Mouse (Mus musculus) MEL (cell line): Measurements from ENCODE around the gene Ahcy. TPM values are rescaled to one million over a fixed set of nuclear protein-coding genes. Genes with fewer than 3 reads are reported as not detected.

Experiments
- DNase-seq: peaks from one replicate; pipeline ENCODE4 v3.0.0; 2011; ENCODE audit warnings: low read depth, low spot score
- H3K27ac ChIP-seq: 2 replicates; pipeline ENCODE4 v1.5.1; 2012; ENCODE audit warnings: low read depth, mild to moderate bottlenecking, control low read depth, low read length, moderate library complexity; ENCODE audit not compliant: control insufficient read depth
- H3K27me3 ChIP-seq, 2 experiments: fragments of 150-350 bp in 1 of 2; sonication (generic) in 1 of 2; 2 replicates each; pipeline ENCODE4 v1.6.1; 2012; ENCODE audit warnings: low read length in 2 of 2, mild to moderate bottlenecking in 2 of 2, improper control_type of control experiment in 1 of 2, moderate library complexity in 1 of 2; ENCODE audit not compliant: insufficient read depth in 2 of 2, control insufficient read depth in 1 of 2
- H3K36me3 ChIP-seq, 2 experiments: 2 replicates each; pipeline ENCODE4 v1.6.1; 2012 to 2014; ENCODE audit warnings: low read length in 2 of 2, improper control_type of control experiment in 1 of 2, inconsistent platforms in 1 of 2, mild to moderate bottlenecking in 1 of 2; ENCODE audit not compliant: insufficient read depth in 2 of 2, control insufficient read depth in 1 of 2
- H3K4me1 ChIP-seq, 2 experiments: fragments of 150-350 bp in 1 of 2; sonication (generic) in 1 of 2; 2 replicates each; pipeline ENCODE4 v1.6.1; 2012; ENCODE audit warnings: low read length in 2 of 2, improper control_type of control experiment in 1 of 2, mild to moderate bottlenecking in 1 of 2; ENCODE audit not compliant: insufficient read depth in 2 of 2, control insufficient read depth in 1 of 2
- H3K4me3 ChIP-seq, 2 experiments: fragments of 150-350 bp in 1 of 2; sonication (generic) in 1 of 2; 2 replicates each; pipeline ENCODE4 v1.5.1; 2012; ENCODE audit warnings: low read depth in 2 of 2, low read length in 2 of 2, mild to moderate bottlenecking in 2 of 2, moderate library complexity in 2 of 2, control low read depth in 1 of 2, improper control_type of control experiment in 1 of 2; ENCODE audit not compliant: control insufficient read depth in 1 of 2, insufficient read depth in 1 of 2
- H3K79me2 ChIP-seq: 2 replicates; pipeline ENCODE4 v1.6.1; 2012; ENCODE audit warnings: mild to moderate bottlenecking, low read length, moderate library complexity; ENCODE audit not compliant: control insufficient read depth, poor library complexity, insufficient read depth
- H3K9ac ChIP-seq: 2 replicates; pipeline ENCODE4 v1.6.1; 2012; ENCODE audit warnings: low read depth, mild to moderate bottlenecking, control low read depth, low read length, moderate library complexity; ENCODE audit not compliant: control insufficient read depth, poor library complexity, severe bottlenecking
- H3K9me3 ChIP-seq: fragments of 150-350 bp; sonication (generic); replicated peaks from 2 replicates; pipeline ENCODE4 v1.6.1; 2012; ENCODE audit warnings: mild to moderate bottlenecking, low read length, improper control_type of control experiment, moderate library complexity; ENCODE audit not compliant: insufficient read depth
- BHLHE40 ChIP-seq: IDR thresholded peaks from 2 replicates; pipeline ENCODE4 v1.6.1; 2012; ENCODE audit warnings: low read depth, mild to moderate bottlenecking, inconsistent platforms, low read length, improper control_type of control experiment, borderline replicate concordance
- CHD2 ChIP-seq: IDR thresholded peaks from 2 replicates; pipeline ENCODE4 v1.6.1; 2011; ENCODE audit warnings: low read length, improper control_type of control experiment
- CTCF ChIP-seq, 3 experiments: IDR thresholded peaks in 2 of 3; conservative IDR thresholded peaks in 1 of 3; 2 replicates each; pipeline ENCODE4 v1.5.1; 2011 to 2012; ENCODE audit warnings: low read length in 3 of 3, low read depth in 2 of 3, mild to moderate bottlenecking in 2 of 3, improper control_type of control experiment in 1 of 3, inconsistent platforms in 1 of 3, mixed read lengths in 1 of 3, moderate library complexity in 1 of 3; ENCODE audit not compliant: control insufficient read depth in 1 of 3, insufficient read depth in 1 of 3, poor library complexity in 1 of 3, severe bottlenecking in 1 of 3
- EP300 ChIP-seq, 2 experiments: IDR thresholded peaks; 2 replicates each; pipeline ENCODE4 v1.6.1; 2011; ENCODE audit warnings: improper control_type of control experiment in 2 of 2, low read length in 2 of 2, low read depth in 1 of 2, mild to moderate bottlenecking in 1 of 2
- ETS1 ChIP-seq: IDR thresholded peaks from 2 replicates; pipeline ENCODE4 v1.6.1; 2012; ENCODE audit warnings: low read depth, mild to moderate bottlenecking, inconsistent platforms, low read length, improper control_type of control experiment, moderate library complexity
- GABPA ChIP-seq: IDR thresholded peaks from 2 replicates; pipeline ENCODE4 v1.6.1; 2012; ENCODE audit warnings: low read depth, mild to moderate bottlenecking, inconsistent platforms, low read length, improper control_type of control experiment, moderate library complexity
- GATA1 ChIP-seq: IDR thresholded peaks from 2 replicates; pipeline ENCODE4 v1.6.1; 2011; ENCODE audit warnings: low read depth, low read length, improper control_type of control experiment
- HCFC1 ChIP-seq: IDR thresholded peaks from 2 replicates; pipeline ENCODE4 v1.6.1; 2012; ENCODE audit warnings: low read depth, mild to moderate bottlenecking, inconsistent platforms, low read length, improper control_type of control experiment, moderate library complexity
- JUND ChIP-seq: IDR thresholded peaks from 2 replicates; pipeline ENCODE4 v1.6.1; 2011; ENCODE audit warnings: low read depth, mild to moderate bottlenecking, improper control_type of control experiment, low read length
- KAT2A ChIP-seq: conservative IDR thresholded peaks from 2 replicates; pipeline ENCODE4 v1.6.1; 2012; ENCODE audit warnings: low read depth, low read length, improper control_type of control experiment, inconsistent platforms
- MAFK ChIP-seq: IDR thresholded peaks from 2 replicates; pipeline ENCODE4 v1.6.1; 2011; ENCODE audit warnings: low read depth, mild to moderate bottlenecking, low read length, improper control_type of control experiment, borderline replicate concordance
- MXI1 ChIP-seq: IDR thresholded peaks from 2 replicates; pipeline ENCODE4 v1.6.1; 2011; ENCODE audit warnings: mild to moderate bottlenecking, low read depth, low read length, improper control_type of control experiment
- MYB ChIP-seq: IDR thresholded peaks from 2 replicates; pipeline ENCODE4 v1.6.1; 2011; ENCODE audit warnings: mild to moderate bottlenecking, low read depth, low read length, improper control_type of control experiment
- POLR2A ChIP-seq, 2 experiments: IDR thresholded peaks; 2 replicates each; pipeline ENCODE4 v1.6.1; 2011 to 2012; ENCODE audit warnings: low read length in 2 of 2, mild to moderate bottlenecking in 2 of 2, control low read depth in 1 of 2, improper control_type of control experiment in 1 of 2, low read depth in 1 of 2, moderate library complexity in 1 of 2; ENCODE audit not compliant: control insufficient read depth in 1 of 2, insufficient read depth in 1 of 2, poor library complexity in 1 of 2
- POLR2AphosphoS2 ChIP-seq: IDR thresholded peaks from 2 replicates; pipeline ENCODE4 v1.6.1; 2011; ENCODE audit warnings: low read length, improper control_type of control experiment
- POLR2AphosphoS5 ChIP-seq: IDR thresholded peaks from 2 replicates; pipeline ENCODE4 v1.6.1; 2012; ENCODE audit warnings: low read depth, borderline replicate concordance, mild to moderate bottlenecking, inconsistent platforms, low read length, moderate library complexity, mixed read lengths
- RAD21 ChIP-seq: IDR thresholded peaks from 2 replicates; pipeline ENCODE4 v1.6.1; 2011; ENCODE audit warnings: mild to moderate bottlenecking, low read depth, low read length, improper control_type of control experiment
- SIN3A ChIP-seq: IDR thresholded peaks from 2 replicates; pipeline ENCODE4 v1.6.1; 2012; ENCODE audit warnings: low read length, improper control_type of control experiment, inconsistent platforms
- SMC3 ChIP-seq: IDR thresholded peaks from 2 replicates; pipeline ENCODE4 v1.6.1; 2011; ENCODE audit warnings: low read depth, low read length, improper control_type of control experiment
- TAL1 ChIP-seq: IDR thresholded peaks from 2 replicates; pipeline ENCODE4 v1.6.1; 2012; ENCODE audit warnings: mild to moderate bottlenecking, inconsistent platforms, low read length, moderate library complexity, mixed read lengths
- TBP ChIP-seq: IDR thresholded peaks from 2 replicates; pipeline ENCODE4 v1.8.0; 2011; ENCODE audit warnings: low read depth, low read length, improper control_type of control experiment
- TCF12 ChIP-seq: IDR thresholded peaks from 2 replicates; pipeline ENCODE4 v1.6.1; 2014; ENCODE audit warnings: low read depth, mild to moderate bottlenecking, inconsistent platforms, low read length, improper control_type of control experiment, moderate library complexity
- USF1 ChIP-seq: IDR thresholded peaks from 2 replicates; pipeline ENCODE4 v1.6.1; 2014; ENCODE audit warnings: low read depth, mild to moderate bottlenecking, inconsistent platforms, low read length, improper control_type of control experiment, moderate library complexity
- ZKSCAN1 ChIP-seq: IDR thresholded peaks from 2 replicates; pipeline ENCODE4 v1.6.1; 2012; ENCODE audit warnings: low read depth, mild to moderate bottlenecking, inconsistent platforms, low read length, improper control_type of control experiment, moderate library complexity
- ZMIZ1 ChIP-seq: IDR thresholded peaks from 2 replicates; pipeline ENCODE4 v1.6.1; 2012; ENCODE audit warnings: low read depth, mild to moderate bottlenecking, inconsistent platforms, low read length, improper control_type of control experiment, moderate library complexity
- ZNF384 ChIP-seq: IDR thresholded peaks from 2 replicates; pipeline ENCODE4 v1.6.1; 2012; ENCODE audit warnings: low read depth, mild to moderate bottlenecking, inconsistent platforms, low read length, improper control_type of control experiment
- polyA plus RNA-seq, 2 experiments: library from polyadenylated mRNA; stranded (reverse) in 1 of 2; unstranded in 1 of 2; fragments of >175 nt in 1 of 2; fragments of >200 nt in 1 of 2; gene quantifications; 2 replicates each; pipeline versions ENCODE4 v1.2.1 to v1.2.4; 2012; ENCODE audit warnings: low replicate concordance in 2 of 2, low read depth in 1 of 2; ENCODE audit not compliant: insufficient read length in 2 of 2, insufficient read depth in 1 of 2, missing spikeins in 1 of 2
- total RNA-seq: library from RNA; depleted of rRNA; stranded (reverse); fragments of 300-350 nt; gene quantifications from 2 replicates; pipeline ENCODE4 v1.2.3, GENCODE M21; 2012

Ahcy gene
- total and polyA plus RNA-seq, 3 experiments, result 255 to 5,082 (median 364) TPM

DNA sequence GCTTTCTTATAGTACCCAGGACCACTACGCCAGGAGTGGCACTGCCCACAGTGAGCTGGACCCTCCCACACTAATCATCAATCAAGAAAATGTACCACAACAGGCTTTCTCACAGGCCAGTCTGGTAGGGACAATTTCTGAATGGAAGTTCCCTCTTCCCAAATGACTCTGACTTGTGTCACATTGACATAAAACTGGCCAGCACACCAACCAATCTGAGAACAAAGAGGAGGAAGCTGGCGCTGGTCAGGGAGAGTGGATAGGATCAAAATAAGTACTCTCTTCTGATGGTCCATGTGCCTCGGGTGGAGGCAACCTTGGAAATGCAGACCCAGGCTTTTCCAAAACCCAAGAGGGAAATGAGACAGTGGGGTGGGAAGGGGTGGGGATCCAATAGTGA, 29.8 kb downstream of the Ahcy start:
- no peaks in the 10 kb centered on the region; a peak in 2 of 4 replicates for H3K27me3 ChIP-seq
- no peaks in the 10 kb centered on the region for H3K79me2 ChIP-seq
- no peak for DNase-seq
- H3K9ac ChIP-seq, result no peak overlapping the region
- H3K9me3 ChIP-seq, result no peaks in the 10 kb centered on the region
- no peak overlapping the region for H3K4me3 ChIP-seq
- peaks cover 0 to 8% of the 10 kb centered on the region in 2 experiments; a peak in 2 of 4 replicates for H3K36me3 ChIP-seq
- H3K4me1 ChIP-seq, result peaks cover 6 to 7% of the 10 kb centered on the region in 2 experiments; a peak in 2 of 4 replicates
- TF ChIP-seq MYB (no peak), GABPA (no peak), POLR2AphosphoS5 (no peak), POLR2A (IDR thresholded peaks at IDR 0.05; ENCODE audit: control insufficient read depth in 1 of 2, insufficient read depth in 1 of 2, low read depth in 1 of 2, low read length in 2 of 2, poor library complexity in 1 of 2) (no peak), SIN3A (no peak), RAD21 (no peak), KAT2A (no peak), ETS1 (no peak), TAL1 (no peak), CTCF (IDR thresholded peaks at IDR 0.05 in 2 of 3, conservative IDR thresholded peaks at IDR 0.05 in 1 of 3; ENCODE audit: control insufficient read depth in 1 of 3, insufficient read depth in 1 of 3, low read depth in 2 of 3, low read length in 3 of 3, poor library complexity in 1 of 3, severe bottlenecking in 1 of 3) (no peak), ZNF384 (no peak), ZMIZ1 (no peak), CHD2 (no peak), POLR2AphosphoS2 (no peak), USF1 (no peak), SMC3 (no peak), MXI1 (no peak), MAFK (no peak), JUND (no peak)
- no peak overlapping the region for H3K27ac ChIP-seq

DNA sequence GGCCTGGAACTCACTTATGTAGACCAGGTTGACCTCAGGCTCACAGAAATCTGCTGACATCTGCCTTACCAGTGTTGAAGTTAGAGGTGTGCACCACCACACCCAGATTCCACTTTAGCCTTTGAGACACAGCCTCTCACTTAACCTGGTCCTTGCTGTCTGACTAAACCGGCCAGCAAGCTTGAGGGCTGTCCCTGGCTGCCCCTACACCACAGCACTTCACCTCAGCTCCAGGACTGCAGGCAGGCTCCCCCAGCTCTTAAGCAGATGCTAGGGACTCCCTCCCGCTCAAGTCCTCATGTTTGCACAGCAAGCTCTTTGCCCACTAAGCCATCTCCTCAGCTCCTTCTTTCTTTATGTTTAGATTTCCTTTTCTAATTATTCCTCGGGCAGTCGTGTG, 34.3 kb downstream of the Ahcy start:
- Histone ChIP-seq H3K9me3 (no peaks in the 10 kb centered on the region), H3K27ac (no peak overlapping the region), H3K27me3 (peaks cover 0 to 14% of the 10 kb centered on the region in 2 experiments; a peak in 3 of 4 replicates), H3K4me1 (no peaks in the 10 kb centered on the region), H3K79me2 (no peaks in the 10 kb centered on the region), H3K4me3 (no peak overlapping the region), H3K9ac (no peak overlapping the region), H3K36me3 (no peaks in the 10 kb centered on the region)
- DNase-seq, result no peak
- TF ChIP-seq HCFC1 (no peak), GATA1 (no peak), MAFK (no peak), BHLHE40 (no peak), TAL1 (no peak), ZKSCAN1 (no peak), EP300 (IDR thresholded peaks at IDR 0.05; ENCODE audit: low read depth in 1 of 2, low read length in 2 of 2) (no peak), TBP (no peak), TCF12 (no peak), RAD21 (no peak)
